Mouse (Mus musculus) testis, adult 2 months (tissue): ENCODE measurements around the gene Gm49373.

ENCODE experiments used
- CTCF ChIP-seq: fragments of 200-500 bp; IDR thresholded peaks from 2 replicates; pipeline ENCODE4 v1.5.1; 2012; ENCODE audit warnings: low read depth, mild to moderate bottlenecking, inconsistent platforms, low read length, moderate library complexity; ENCODE audit not compliant: control insufficient read depth, insufficient read depth, insufficient replicate concordance
- POLR2A ChIP-seq: fragments of 200-500 bp; IDR thresholded peaks from 2 replicates; pipeline ENCODE4 v1.6.1; 2012; ENCODE audit warnings: low read depth, mild to moderate bottlenecking, inconsistent platforms, low read length, moderate library complexity; ENCODE audit not compliant: control insufficient read depth

- TF ChIP-seq CTCF, result no peak
- TF ChIP-seq POLR2A, result no peak
Observed at GRCm38 (mm10) chr9:21039779-21040178, 33.1 kb downstream of the Gm49373 start.
